Mouse (Mus musculus) thymus, adult 2 months (tissue): ENCODE measurements around the gene Map4k3. TPM values are rescaled to one million over a fixed set of nuclear protein-coding genes. Genes with fewer than 3 reads are reported as not detected.

Experiments
- DNase-seq: peaks from one replicate; pipeline ENCODE4 v3.0.0; 2021
- H3K27ac ChIP-seq: fragments of 200-500 bp; 2 replicates; pipeline ENCODE4 v1.5.1; 2012; ENCODE audit warnings: low read length, control low read depth; ENCODE audit not compliant: control insufficient read depth, insufficient read depth
- H3K27me3 ChIP-seq: fragments of 200-500 bp; 2 replicates; pipeline ENCODE4 v1.6.1; 2012; ENCODE audit warnings: mild to moderate bottlenecking, low read length, moderate library complexity, mixed read lengths; ENCODE audit not compliant: control insufficient read depth, insufficient read depth
- H3K36me3 ChIP-seq: fragments of 200-500 bp; 2 replicates; pipeline ENCODE4 v1.6.1; 2012; ENCODE audit warnings: mild to moderate bottlenecking, low read length, moderate library complexity; ENCODE audit not compliant: control insufficient read depth, insufficient read depth
- H3K4me1 ChIP-seq: fragments of 200-500 bp; replicated peaks from 2 replicates; pipeline ENCODE4 v1.6.1; 2012; ENCODE audit warnings: low read length; ENCODE audit not compliant: control insufficient read depth, insufficient read depth
- H3K4me3 ChIP-seq: fragments of 200-500 bp; 2 replicates; pipeline ENCODE4 v1.5.1; 2012; ENCODE audit warnings: mild to moderate bottlenecking, low read length, control low read depth, moderate library complexity; ENCODE audit not compliant: control insufficient read depth, insufficient read depth
- CTCF ChIP-seq: fragments of 200-500 bp; IDR thresholded peaks from 2 replicates; pipeline ENCODE4 v1.5.1; 2012; ENCODE audit warnings: mild to moderate bottlenecking, control low read depth, low read length, moderate library complexity, borderline replicate concordance; ENCODE audit not compliant: control insufficient read depth, poor library complexity, insufficient read depth; ENCODE audit errors: extremely low read depth
- POLR2A ChIP-seq: fragments of 200-500 bp; IDR thresholded peaks from 2 replicates; pipeline ENCODE4 v1.6.1; 2012; ENCODE audit warnings: mild to moderate bottlenecking, low read length, control low read depth, moderate library complexity; ENCODE audit not compliant: control insufficient read depth, poor library complexity, insufficient read depth; ENCODE audit errors: extremely low read depth
- WGBS: fragments of 180-500 bp; shearing (Covaris S2); methylation state at CpG from one replicate; pipeline ENCODE4 v1.1.7; 2018; 5-methylcytosine and 5-hydroxymethylcytosine counted together
- polyA plus RNA-seq: library from polyadenylated mRNA; depleted of rRNA; stranded (reverse); fragments of >200 nt; gene quantifications from 2 replicates; pipeline ENCODE4 v1.2.3, GENCODE M21; 2012

Map4k3 gene
- polyA plus RNA-seq, 1 experiment: 5.9 TPM

GRCm38 (mm10) chr17:80706608-80707007 lies 21.7 kb downstream of the Map4k3 start:
- TF ChIP-seq CTCF: no peak
- TF ChIP-seq POLR2A: no peak
- no peaks in the 10 kb centered on the region for H3K27me3 ChIP-seq
- H3K4me1 ChIP-seq: peaks cover 4% of the 10 kb centered on the region
- H3K4me3 ChIP-seq: no peak overlapping the region
- no peak overlapping the region for H3K27ac ChIP-seq
- DNase-seq: no peak
- WGBS: 65% methylated on average over 6 of the region's 6 CpGs
- H3K36me3 ChIP-seq: no peaks in the 10 kb centered on the region

- Histone ChIP-seq H3K4me3 (no peak overlapping the region), H3K27ac (no peak overlapping the region), H3K27me3 (no peaks in the 10 kb centered on the region), H3K36me3 (no peaks in the 10 kb centered on the region), H3K4me1 (peaks cover 4% of the 10 kb centered on the region)
- DNase-seq: no peak
- WGBS: 82% methylated on average over 5 of the region's 5 CpGs
- TF ChIP-seq POLR2A: no peak
- no peak for TF ChIP-seq CTCF
Observed at GRCm38 (mm10) chr17:80701687-80702086, 26.6 kb downstream of the Map4k3 start.

DNA sequence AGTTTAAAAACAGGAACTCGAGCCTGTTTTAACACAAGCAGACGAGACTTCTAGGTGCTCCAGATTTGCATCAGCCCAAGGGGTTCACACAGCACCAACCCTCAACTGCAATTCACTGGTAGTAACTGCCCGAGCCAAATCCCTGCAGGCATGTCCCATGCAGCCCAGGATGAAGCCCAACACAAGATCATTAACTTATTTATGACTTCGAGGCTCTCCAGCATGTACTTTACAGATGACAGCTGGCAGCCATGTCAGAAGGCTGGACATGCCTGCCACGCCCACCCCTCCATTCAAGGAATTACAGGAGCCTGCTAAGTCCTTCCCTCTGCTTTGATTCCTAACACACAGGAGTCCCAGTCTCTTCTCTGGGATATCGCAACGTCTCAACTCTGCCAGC lies 29.4 kb downstream of the Map4k3 start:
- Histone ChIP-seq H3K27me3 (no peaks in the 10 kb centered on the region), H3K4me3 (no peak overlapping the region), H3K27ac (no peak overlapping the region), H3K36me3 (no peaks in the 10 kb centered on the region), H3K4me1 (no peaks in the 10 kb centered on the region)
- WGBS: 79% methylated on average over 7 of the region's 7 CpGs
- no peak for DNase-seq
- TF ChIP-seq POLR2A: no peak
- TF ChIP-seq CTCF: no peak

DNA sequence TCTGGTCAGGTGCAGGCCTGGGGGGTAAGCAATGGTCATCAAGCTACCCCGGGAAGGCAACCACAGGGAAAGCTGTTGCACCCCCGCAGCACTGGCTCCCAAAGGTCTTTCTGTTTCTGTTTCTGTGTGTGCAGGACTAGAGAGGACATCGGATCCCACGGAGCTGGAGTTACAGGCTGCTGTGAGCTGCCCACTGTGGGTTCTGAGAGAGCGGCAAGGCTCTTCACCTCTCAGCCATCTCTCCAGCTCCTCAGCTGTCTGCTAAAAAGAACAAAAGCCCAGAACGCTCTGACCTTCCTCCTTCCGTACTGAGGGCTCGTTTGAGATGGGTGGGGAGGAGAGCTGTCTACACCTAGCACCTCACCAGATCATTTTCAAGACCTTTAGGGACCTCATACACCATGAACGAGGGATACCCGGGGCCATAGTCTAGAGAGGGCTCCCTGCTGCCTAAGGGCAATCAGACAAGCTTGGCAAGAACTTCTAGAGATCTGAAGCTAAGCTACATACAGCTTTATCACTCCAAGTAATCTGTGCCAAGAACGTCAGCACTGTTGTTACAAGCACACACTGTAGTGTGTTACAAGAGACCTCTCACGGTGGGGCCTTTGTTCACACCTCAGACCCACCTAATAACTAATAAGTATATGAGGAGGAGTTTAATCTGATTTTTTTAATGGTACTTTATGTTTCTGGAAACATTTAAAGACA lies 29.9 kb downstream of the Map4k3 start:
- no peak for DNase-seq
- WGBS: 75% methylated on average over 12 of the region's 12 CpGs
- no peaks in the 10 kb centered on the region for H3K36me3 ChIP-seq
- no peak overlapping the region for H3K27ac ChIP-seq
- TF ChIP-seq CTCF (no peak), POLR2A (no peak)
- H3K4me1 ChIP-seq: no peaks in the 10 kb centered on the region
- H3K4me3 ChIP-seq: no peak overlapping the region
- no peaks in the 10 kb centered on the region for H3K27me3 ChIP-seq

DNA sequence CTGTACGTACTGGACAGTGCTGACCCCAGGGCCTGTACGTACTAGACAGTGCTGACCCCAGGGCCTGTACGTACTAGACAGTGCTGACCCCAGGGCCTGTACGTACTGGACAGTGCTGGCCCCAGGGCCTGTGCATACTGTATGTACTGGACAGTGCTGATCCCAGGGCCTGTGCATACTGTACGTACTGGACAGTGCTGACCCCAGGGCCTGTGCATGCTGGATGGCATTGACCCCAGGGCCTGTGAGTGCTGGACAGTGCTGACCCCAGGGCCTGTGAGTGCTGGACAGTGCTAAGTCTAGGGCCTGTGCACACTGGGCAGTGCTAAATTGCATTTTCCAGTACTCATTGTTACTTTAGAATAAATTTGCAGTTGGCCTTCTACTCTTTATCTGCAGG lies 31.3 kb downstream of the Map4k3 start:
- WGBS: 97% methylated on average over 5 of the region's 5 CpGs
- no peak overlapping the region for H3K27ac ChIP-seq
- no peak for DNase-seq
- no peaks in the 10 kb centered on the region for H3K4me1 ChIP-seq
- H3K27me3 ChIP-seq: no peaks in the 10 kb centered on the region
- no peaks in the 10 kb centered on the region for H3K36me3 ChIP-seq
- H3K4me3 ChIP-seq: no peak overlapping the region
- TF ChIP-seq POLR2A (no peak), CTCF (no peak)

GRCm38 (mm10) chr17:80696210-80696609 lies 32.1 kb downstream of the Map4k3 start:
- DNase-seq: no peak
- Histone ChIP-seq H3K4me3 (no peak overlapping the region), H3K4me1 (no peaks in the 10 kb centered on the region), H3K27me3 (no peaks in the 10 kb centered on the region), H3K36me3 (no peaks in the 10 kb centered on the region), H3K27ac (no peak overlapping the region)
- WGBS: 97% methylated on average over 6 of the region's 6 CpGs
- TF ChIP-seq POLR2A: no peak
- TF ChIP-seq CTCF: no peak

DNA sequence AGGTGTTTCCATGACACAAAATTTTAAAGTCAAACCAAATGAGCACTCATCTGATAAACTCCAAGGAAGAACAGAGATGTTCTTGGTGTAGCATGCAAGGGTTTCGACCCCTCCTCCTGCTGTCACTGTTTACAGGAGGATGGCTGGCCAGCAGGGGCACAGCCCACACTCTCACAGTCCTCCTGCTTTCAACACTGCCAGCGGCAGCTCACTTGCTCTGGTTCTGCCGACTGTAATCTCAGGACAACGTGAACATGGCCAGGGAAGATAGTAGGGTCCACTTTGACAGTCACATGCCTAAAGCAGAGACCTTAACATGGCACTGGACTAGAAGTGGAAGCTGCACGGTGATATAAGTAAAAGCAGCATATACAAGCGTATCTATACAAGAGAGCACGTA lies 34.6 kb downstream of the Map4k3 start:
- DNase-seq: no peak
- TF ChIP-seq CTCF (no peak), POLR2A (no peak)
- no peaks in the 10 kb centered on the region for H3K36me3 ChIP-seq
- no peaks in the 10 kb centered on the region for H3K27me3 ChIP-seq
- no peaks in the 10 kb centered on the region for H3K4me1 ChIP-seq
- no peak overlapping the region for H3K4me3 ChIP-seq
- WGBS: 87% methylated on average over 7 of the region's 7 CpGs
- H3K27ac ChIP-seq: no peak overlapping the region
